11 mouse cellular contexts compared by ENCODE assay signal in the genomic region with DNA sequence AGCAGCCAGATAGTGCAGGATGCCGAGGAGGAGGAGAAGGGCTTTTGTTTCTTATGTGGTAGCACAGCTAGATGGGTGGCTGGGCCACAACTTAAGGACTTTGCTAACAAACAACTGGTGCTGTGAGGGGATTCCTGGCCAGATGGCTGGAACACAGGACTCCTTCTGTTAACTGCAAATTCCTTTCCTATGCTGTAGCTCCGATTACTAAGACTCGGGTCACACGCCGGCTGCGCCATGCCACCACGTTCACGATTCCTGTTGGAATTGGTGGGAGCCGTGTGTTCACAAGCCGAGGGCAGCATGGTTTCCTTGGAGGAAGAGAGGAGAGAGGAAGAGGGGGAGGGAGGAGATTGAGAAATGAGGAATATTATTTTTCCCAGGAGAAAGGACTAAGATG.
DNase-seq lines count a peak whose midpoint lies in the region; ATAC-seq lines count a peak whose summit lies in the region.
"Had no signal": no experiment of that assay in that cellular context is flagged by ENCODE, and none has a peak within 500 bp of the region (broad histone marks: within the 10 kb centered on the region; RNA-seq: fewer than 3 reads in every experiment).

No protein-coding gene starts in this region.

- DNase-seq in gastrocnemius, adult 8-10 months (ENCODE audit: low spot score in 2 of 2): peak; percentile 9
- no peak for DNase-seq in gastrocnemius, postnatal 25 days
- DNase-seq in right cerebral cortex, postnatal 14 days: peak; percentile 19
- no peak for DNase-seq in right cerebral cortex, postnatal 4 days
- no peak for DNase-seq in frontal cortex, postnatal 10 days (ENCODE audit: low spot score in 2 of 2)
- DNase-seq: kidney, adult 8-10 months; thymus, adult 2 months had no signal

- no peak overlapping the region for H3K4me2 ChIP-seq in heart, embryonic 13.5 days
- H3K4me2 ChIP-seq in stomach, embryonic 16.5 days (ENCODE audit: low read depth, low read length): no peak overlapping the region
- H3K4me2 ChIP-seq: midbrain, embryonic 11.5 days had no signal

- WGBS in heart, embryonic 13.5 days: 71% methylated on average over 10 of the region's 10 CpGs
- WGBS in stomach, embryonic 16.5 days: 65% methylated on average over 10 of the region's 10 CpGs

- no peaks in the 10 kb centered on the region for H3K27me3 ChIP-seq in heart, embryonic 13.5 days (replicated peaks)
- H3K27me3 ChIP-seq in stomach, embryonic 16.5 days (ENCODE audit: control insufficient read depth, insufficient read depth, low read length): no peaks in the 10 kb centered on the region

- no peak overlapping the region for H3K4me3 ChIP-seq in heart, embryonic 13.5 days
- H3K4me3 ChIP-seq in stomach, embryonic 16.5 days (replicated peaks; ENCODE audit: low read length): no peak overlapping the region

- no peaks in the 10 kb centered on the region for H3K36me3 ChIP-seq in heart, embryonic 13.5 days
- H3K36me3 ChIP-seq in stomach, embryonic 16.5 days (ENCODE audit: control insufficient read depth, insufficient read depth, low read length): no peaks in the 10 kb centered on the region

- ATAC-seq in heart, embryonic 13.5 days (ENCODE audit: extremely low read depth, insufficient number of reproducible peaks, low FRiP score, low TSS enrichment): no peak
- ATAC-seq in stomach, embryonic 16.5 days (ENCODE audit: insufficient read depth, low FRiP score): no peak
- ATAC-seq in megakaryocyte progenitor cell, adult 5-6 weeks (replicated peaks; ENCODE audit: poor library complexity): no peak

- H3K27ac ChIP-seq in heart, embryonic 13.5 days (replicated peaks): peak overlapping the region; percentile 51; the same call in 1 of the 2 replicates
- H3K27ac ChIP-seq in stomach, embryonic 16.5 days (ENCODE audit: low read length): peak overlapping the region; percentile 2; the same call in 1 of the 2 replicates

- H3K9ac ChIP-seq in heart, embryonic 13.5 days: no peak overlapping the region
- no peak overlapping the region for H3K9ac ChIP-seq in stomach, embryonic 16.5 days (ENCODE audit: low read length)

- 0 out of 2 replicates have a peak, but pooled peaks cover 5% of the 10 kb centered on the region for H3K4me1 ChIP-seq in heart, embryonic 13.5 days
- H3K4me1 ChIP-seq in stomach, embryonic 16.5 days (ENCODE audit: control insufficient read depth, insufficient read depth, low read length): peaks cover 7% of the 10 kb centered on the region

- no peaks in the 10 kb centered on the region for H3K9me3 ChIP-seq in heart, embryonic 13.5 days
- no peaks in the 10 kb centered on the region for H3K9me3 ChIP-seq in stomach, embryonic 16.5 days (replicated peaks; ENCODE audit: control insufficient read depth, low read length)

Comparison
In these comparisons a context has a peak if more than half of its experiments do, and no peak if none do; other contexts are left out.
1. DNase-seq: peak in gastrocnemius, adult 8-10 months (2 of 2) and right cerebral cortex, postnatal 14 days (single experiment); none in gastrocnemius, postnatal 25 days (single experiment), right cerebral cortex, postnatal 4 days (single experiment) and frontal cortex, postnatal 10 days (0 of 2).